8 mouse cellular contexts compared by ENCODE assay signal in the genomic region with DNA sequence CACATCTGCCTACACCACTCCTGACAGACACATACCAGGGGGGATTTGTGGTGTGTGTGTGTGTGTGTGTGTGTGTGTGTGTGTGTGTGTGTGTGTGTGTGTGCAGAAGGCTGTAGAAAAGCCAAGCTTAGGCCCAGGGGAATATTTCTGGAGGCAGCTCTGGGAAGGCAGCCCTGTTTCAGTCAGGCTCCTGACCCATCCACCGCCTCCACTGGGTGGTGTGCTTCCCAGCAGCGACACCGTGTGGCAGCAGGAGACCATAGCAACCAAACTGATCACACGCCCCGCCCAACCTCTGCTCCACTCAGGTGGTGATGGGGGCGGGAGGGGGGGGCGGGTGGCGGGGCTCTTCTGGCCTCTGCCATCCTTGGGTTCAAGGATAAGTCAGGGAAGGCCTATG. TPM values are rescaled to one million over a fixed set of nuclear protein-coding genes. Genes with fewer than 3 reads are reported as not detected.
DNase-seq lines count a peak whose midpoint lies in the region; ATAC-seq and TF ChIP-seq lines count a peak whose summit lies in the region.

No protein-coding gene starts in this region.

- no peak overlapping the region for H3K4me3 ChIP-seq in ES-E14 (ENCODE audit: insufficient read depth in 1 of 2, low read depth in 1 of 2, low read length in 2 of 2, poor library complexity in 1 of 2, severe bottlenecking in 1 of 2)
- no peak overlapping the region for H3K4me3 ChIP-seq in heart, postnatal 0 days (ENCODE audit: low read depth, low read length)
- H3K4me3 ChIP-seq in lung, embryonic 15.5 days: no peak overlapping the region
- no peak overlapping the region for H3K4me3 ChIP-seq in olfactory bulb, adult 2 months (ENCODE audit: insufficient read depth, low read depth, low read length)

- peak; percentile 66; the same call in 1 of the 2 replicates for ATAC-seq in erythroblast, adult 5-6 weeks (replicated peaks; ENCODE audit: low FRiP score, poor library complexity, severe bottlenecking)
- peak; percentile 53 for ATAC-seq in heart, postnatal 0 days (ENCODE audit: insufficient read depth, low read depth)
- peak; percentile 35; the same call in 1 of the 2 replicates for ATAC-seq in lung, embryonic 15.5 days (ENCODE audit: borderline replicate concordance, extremely low read depth, low FRiP score, low TSS enrichment)

- no peaks in the 10 kb centered on the region for H3K36me3 ChIP-seq in ES-E14 (ENCODE audit: control insufficient read depth, insufficient read depth, low read length, poor library complexity, severe bottlenecking)
- peaks cover 22% of the 10 kb centered on the region for H3K36me3 ChIP-seq in heart, postnatal 0 days (replicated peaks; ENCODE audit: control insufficient read depth, insufficient read depth, low read length)
- peaks cover 26% of the 10 kb centered on the region for H3K36me3 ChIP-seq in lung, embryonic 15.5 days

- TF ChIP-seq EP300 in heart, postnatal 0 days (IDR thresholded peaks at IDR 0.05; ENCODE audit: low read depth): no peak

- peak; percentile 55 for DNase-seq in ES-E14 (ENCODE audit: low read depth, low spot score)
- peak; percentile 90 for DNase-seq in brain, adult 2 months (ENCODE audit: low read depth, low spot score)
- peak; percentile 76 for DNase-seq in heart, postnatal 0 days (ENCODE audit: low spot score)
- DNase-seq in kidney, postnatal 25 days: peak; percentile 81 to 89
- peak; percentile 78 for DNase-seq in thymus, postnatal 0 days (ENCODE audit: low spot score)

- H3K4me2 ChIP-seq in heart, postnatal 0 days (ENCODE audit: low read depth, low read length): no peak overlapping the region
- H3K4me2 ChIP-seq in lung, embryonic 15.5 days: no peak overlapping the region

- in situ Hi-C loops in ES-E14 (cut with MboI; ENCODE audit: low sequenced_read_pairs in 2 of 2, unreplicated experiment in 2 of 2): loop anchor here in 1 of 2 experiments (5.0 kb wide), 1 partner anchor 103 kb away; no protein-coding TSS in a partner anchor

- WGBS in heart, postnatal 0 days: 0% methylated on average over 5 of the region's 8 CpGs
- 0% methylated on average over 4 of the region's 8 CpGs for WGBS in lung, embryonic 15.5 days
- 0% methylated on average over 8 of the region's 8 CpGs for WGBS in olfactory bulb, adult 2 months

- H3K27ac ChIP-seq in ES-E14 (ENCODE audit: insufficient read depth, low read depth, low read length, poor library complexity, severe bottlenecking): no peak overlapping the region
- H3K27ac ChIP-seq in heart, postnatal 0 days (ENCODE audit: low read depth): peak overlapping the region; percentile 44; the same call in 1 of the 2 replicates
- H3K27ac ChIP-seq in lung, embryonic 15.5 days: 0 out of 2 replicates have a peak overlapping the region, but pooled peaks have one; percentile 41
- peak overlapping the region; percentile 82 for H3K27ac ChIP-seq in olfactory bulb, adult 2 months (ENCODE audit: insufficient read depth, low read depth, low read length)

- TF ChIP-seq CTCF in heart, postnatal 0 days (IDR thresholded peaks at IDR 0.05; ENCODE audit: low read depth): peak; percentile 92
- peak; percentile 89 for TF ChIP-seq CTCF in olfactory bulb, adult 2 months (IDR thresholded peaks at IDR 0.05; ENCODE audit: insufficient read depth, low read depth, low read length)

- no peak; the same call in 1 of the 2 replicates for TF ChIP-seq POLR2A in olfactory bulb, adult 2 months (IDR thresholded peaks at IDR 0.05; ENCODE audit: insufficient read depth, low read depth, low read length)

- no peak overlapping the region for H3K9ac ChIP-seq in ES-E14 (ENCODE audit: insufficient read depth, low read depth, low read length, poor library complexity, severe bottlenecking)
- H3K9ac ChIP-seq in heart, postnatal 0 days (replicated peaks; ENCODE audit: low read depth, low read length): no peak overlapping the region
- no peak overlapping the region for H3K9ac ChIP-seq in lung, embryonic 15.5 days

- H3K4me1 ChIP-seq in ES-E14 (ENCODE audit: control insufficient read depth in 2 of 2, insufficient read depth in 2 of 2, low read length in 2 of 2, poor library complexity in 1 of 2): peaks cover 0 to 4% of the 10 kb centered on the region in 2 experiments; a peak in 1 of 4 replicates
- H3K4me1 ChIP-seq in heart, postnatal 0 days (ENCODE audit: control insufficient read depth, insufficient read depth): peaks cover 10% of the 10 kb centered on the region
- H3K4me1 ChIP-seq in lung, embryonic 15.5 days: peaks cover 10% of the 10 kb centered on the region
- peaks cover 39% of the 10 kb centered on the region for H3K4me1 ChIP-seq in olfactory bulb, adult 2 months (ENCODE audit: control insufficient read depth, insufficient read depth, low read length)

- no peaks in the 10 kb centered on the region for H3K27me3 ChIP-seq in heart, postnatal 0 days (ENCODE audit: control insufficient read depth, insufficient read depth, low read length)
- H3K27me3 ChIP-seq in lung, embryonic 15.5 days: no peaks in the 10 kb centered on the region

- no peaks in the 10 kb centered on the region for H3K9me3 ChIP-seq in ES-E14 (ENCODE audit: control insufficient read depth, insufficient read depth, low read depth, low read length)
- no peaks in the 10 kb centered on the region for H3K9me3 ChIP-seq in heart, postnatal 0 days (replicated peaks; ENCODE audit: control insufficient read depth, low read length)
- H3K9me3 ChIP-seq in lung, embryonic 15.5 days: no peaks in the 10 kb centered on the region

TF ChIP-seq in ES-E14, 5 proteins besides CTCF, POLR2A, EP300 and RAD21:
- TF ChIP-seq ZC3H11A (IDR thresholded peaks at IDR 0.05; ENCODE audit: borderline replicate concordance, low read depth, low read length): peak; percentile 26; the same call in 1 of the 2 replicates
- 0 out of 2 replicates have a peak, but pooled peaks have one; percentile 15 for TF ChIP-seq ZNF384 (IDR thresholded peaks at IDR 0.05; ENCODE audit: low read depth, low read length)
- TF ChIP-seq HCFC1 (IDR thresholded peaks at IDR 0.05; ENCODE audit: borderline replicate concordance, insufficient read depth, low read length): no peak

RNA-seq across cellular contexts. Expression of gene Ppara, which starts 24.6 kb away (rescaled TPM):
- total RNA-seq in ES-E14 (2012; rRNA removed): 0.09 and 0.21 TPM in 2 replicates
- not detected in 2 replicates for total RNA-seq in erythroblast, adult 5-6 weeks (2015; ENCODE audit: low replicate concordance)
- total RNA-seq in erythroblast, adult 5-6 weeks (2017; ENCODE audit: low replicate concordance): not detected in 2 replicates
- total RNA-seq in heart, postnatal 0 days (2014; rRNA removed; ENCODE audit: low replicate concordance): 11.6 and 18.5 TPM in 2 replicates
- 31.4 and 33.4 TPM in 2 replicates for polyA plus RNA-seq in heart, postnatal 0 days (2015; fragmentation: Nextera tagmentation; extraction: Ambion mirVana)
- polyA plus RNA-seq in lung, embryonic 15.5 days (2015; fragmentation: Nextera tagmentation; extraction: Ambion mirVana): 4.3 and 4.9 TPM in 2 replicates
- polyA plus RNA-seq in olfactory bulb, adult 2 months (2012; ENCODE audit: insufficient read depth, insufficient read length, low replicate concordance, missing spikeins): not detected in 2 replicates
- polyA plus RNA-seq in thymus, postnatal 0 days (2015; fragmentation: Nextera tagmentation; extraction: Ambion mirVana): 0.48 and 0.72 TPM in 2 replicates
